Mouse (Mus musculus): Measurements from ENCODE around the gene Casq1.
A peak's percentile ranks its signal among the peaks of the same experiment; 100 is the strongest.

The Casq1 gene

GRCm38 (mm10) chr1:172206141-172206917 is 13.3 kb downstream of the Casq1 start, which contains the start of gene Pea15a:
Gene Pea15a, minus strand, starts transcription at chr1:172206804.
- peak; percentile 53 to 76 for DNase-seq (ENCODE audit: low spot score in 2 of 2)

GRCm38 (mm10) chr1:172205741-172206087 is 14.0 kb downstream of the Casq1 start:
- no peak for DNase-seq (ENCODE audit: low spot score in 2 of 2)

DNA sequence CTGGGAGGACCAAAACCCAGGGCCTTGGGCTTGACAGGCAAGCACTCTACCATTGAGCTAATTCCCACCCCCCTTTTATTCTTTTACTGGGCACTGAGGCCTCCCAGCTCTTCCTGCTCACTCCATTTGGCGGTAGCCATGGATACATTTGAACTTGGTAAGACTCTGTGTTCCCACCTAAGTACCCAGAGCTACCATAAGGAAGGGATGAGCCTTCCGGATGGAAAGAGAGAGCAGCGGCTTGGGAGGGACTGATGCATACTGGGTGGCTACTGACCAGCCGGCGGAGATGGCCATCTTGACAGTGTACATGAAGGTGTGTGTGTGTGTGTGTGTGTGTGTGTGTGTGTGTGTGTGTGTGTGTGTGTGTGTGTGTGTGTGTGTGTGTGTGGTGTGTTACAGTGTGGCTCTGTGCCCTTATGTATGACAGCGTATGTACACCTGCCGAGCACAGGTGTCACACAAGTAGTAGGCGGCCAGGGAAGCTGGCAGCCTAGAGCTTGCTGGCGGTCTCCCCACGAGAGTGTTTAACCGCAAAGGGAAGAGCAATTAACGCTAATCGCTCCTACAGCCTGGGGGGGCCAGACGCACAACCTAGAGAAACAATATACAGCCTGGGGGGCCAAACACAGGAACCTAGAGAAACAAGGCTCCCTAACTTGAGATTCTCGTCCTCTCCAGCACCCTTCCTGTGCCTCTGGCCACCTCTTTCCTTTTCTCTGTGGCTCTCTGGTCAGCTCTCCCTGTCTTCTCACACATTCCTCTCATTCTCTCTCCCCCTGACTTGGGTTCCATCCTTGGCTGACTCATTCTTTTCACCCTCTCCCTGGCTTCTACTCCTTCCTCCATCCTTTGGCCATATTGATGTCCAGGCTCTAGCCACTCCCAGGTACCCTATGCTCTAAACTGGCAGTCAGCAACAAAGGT is 14.6 kb downstream of the Casq1 start:
- DNase-seq (ENCODE audit: low spot score in 2 of 2): no peak

DNA sequence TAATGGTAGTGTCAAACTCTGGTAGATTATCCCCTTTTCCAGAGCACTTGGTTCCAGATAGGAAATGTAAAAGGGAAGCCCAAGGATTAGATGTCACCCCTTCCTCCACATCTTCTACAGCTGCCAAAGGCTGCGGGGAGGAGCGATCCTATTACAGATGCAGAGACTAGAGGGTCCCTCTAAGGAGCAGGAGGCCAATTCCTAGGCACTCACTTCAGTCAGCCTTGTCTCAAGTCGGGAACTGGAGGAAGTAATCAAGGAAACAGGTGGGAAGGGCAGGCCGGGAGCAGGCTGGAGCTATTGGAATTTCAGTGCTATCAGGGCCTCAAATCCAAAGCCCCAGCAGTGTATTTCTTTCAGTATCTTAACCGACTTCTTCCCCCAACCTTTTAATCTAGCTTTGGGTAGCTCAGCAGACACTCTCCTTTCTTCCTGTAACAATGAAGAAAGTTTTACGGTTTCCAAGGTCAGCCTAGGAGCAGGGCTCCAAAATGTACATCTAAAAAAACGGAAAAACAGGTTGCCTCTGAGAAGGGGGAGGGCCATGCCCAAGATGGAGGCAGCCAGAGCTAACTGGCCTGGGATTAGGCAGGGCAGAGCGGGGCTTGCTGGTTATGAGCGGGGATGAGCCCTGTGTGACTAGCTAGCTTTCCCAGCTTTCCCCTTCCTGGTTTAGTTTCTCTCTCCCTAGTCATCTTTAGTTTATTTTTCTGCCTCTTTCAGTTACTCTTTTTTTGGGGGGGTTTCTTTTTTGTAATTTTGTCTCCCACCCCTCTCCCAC is 15.4 kb downstream of the Casq1 start:
- no peak for DNase-seq (ENCODE audit: low spot score in 2 of 2)

DNA sequence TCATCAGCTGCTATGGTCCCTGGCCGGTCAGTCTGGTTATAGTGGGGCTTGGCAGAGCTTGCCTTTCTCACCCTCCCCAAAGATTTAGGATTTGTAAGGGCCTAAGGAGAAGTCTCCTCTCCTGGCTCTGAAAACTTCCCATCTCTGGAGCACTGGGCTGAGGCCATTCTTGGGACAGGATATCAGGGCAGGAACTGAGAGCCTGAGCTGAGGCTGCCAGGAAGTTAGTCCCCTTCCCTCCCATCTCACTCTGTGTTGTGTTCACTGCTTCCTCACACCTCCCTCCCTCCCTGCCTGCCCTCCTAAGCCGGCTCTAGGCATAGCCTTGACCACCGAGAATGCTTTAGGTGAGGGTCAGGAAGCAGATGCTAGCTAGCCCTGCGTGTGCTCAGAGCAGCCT is 16.1 kb downstream of the Casq1 start:
- no peak for DNase-seq (ENCODE audit: low spot score in 2 of 2)

DNA sequence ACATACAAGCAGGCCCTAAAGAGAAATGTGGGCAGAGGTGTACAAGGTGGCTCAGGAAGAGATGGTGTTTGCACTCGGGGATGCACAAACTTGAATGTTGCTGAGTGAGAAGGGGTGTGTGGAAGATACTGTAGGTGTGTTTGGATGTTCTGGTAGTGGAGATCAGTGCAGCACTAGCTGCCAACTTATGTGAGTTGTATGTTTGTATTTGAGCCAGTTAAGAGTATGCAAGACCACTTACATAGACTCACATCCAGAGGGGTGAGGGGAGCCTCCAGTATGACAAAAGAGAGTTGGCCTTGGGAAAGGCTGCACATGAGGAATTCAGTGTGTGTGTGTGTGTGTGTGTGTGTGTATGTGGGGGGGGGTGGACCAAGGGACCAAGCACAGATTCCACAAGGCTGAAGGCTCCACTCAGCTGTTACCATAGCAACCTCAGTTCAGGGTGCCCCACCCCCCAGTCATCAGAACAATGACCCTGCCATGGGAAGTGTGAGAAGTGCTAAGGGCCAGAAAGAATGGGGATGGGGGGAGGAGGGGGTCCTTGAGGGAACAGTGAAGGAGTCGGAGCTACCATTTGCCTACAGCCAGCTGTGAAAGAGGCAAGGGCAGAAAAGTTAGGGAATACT is 16.7 kb downstream of the Casq1 start:
- DNase-seq (ENCODE audit: low spot score in 2 of 2): no peak

DNA sequence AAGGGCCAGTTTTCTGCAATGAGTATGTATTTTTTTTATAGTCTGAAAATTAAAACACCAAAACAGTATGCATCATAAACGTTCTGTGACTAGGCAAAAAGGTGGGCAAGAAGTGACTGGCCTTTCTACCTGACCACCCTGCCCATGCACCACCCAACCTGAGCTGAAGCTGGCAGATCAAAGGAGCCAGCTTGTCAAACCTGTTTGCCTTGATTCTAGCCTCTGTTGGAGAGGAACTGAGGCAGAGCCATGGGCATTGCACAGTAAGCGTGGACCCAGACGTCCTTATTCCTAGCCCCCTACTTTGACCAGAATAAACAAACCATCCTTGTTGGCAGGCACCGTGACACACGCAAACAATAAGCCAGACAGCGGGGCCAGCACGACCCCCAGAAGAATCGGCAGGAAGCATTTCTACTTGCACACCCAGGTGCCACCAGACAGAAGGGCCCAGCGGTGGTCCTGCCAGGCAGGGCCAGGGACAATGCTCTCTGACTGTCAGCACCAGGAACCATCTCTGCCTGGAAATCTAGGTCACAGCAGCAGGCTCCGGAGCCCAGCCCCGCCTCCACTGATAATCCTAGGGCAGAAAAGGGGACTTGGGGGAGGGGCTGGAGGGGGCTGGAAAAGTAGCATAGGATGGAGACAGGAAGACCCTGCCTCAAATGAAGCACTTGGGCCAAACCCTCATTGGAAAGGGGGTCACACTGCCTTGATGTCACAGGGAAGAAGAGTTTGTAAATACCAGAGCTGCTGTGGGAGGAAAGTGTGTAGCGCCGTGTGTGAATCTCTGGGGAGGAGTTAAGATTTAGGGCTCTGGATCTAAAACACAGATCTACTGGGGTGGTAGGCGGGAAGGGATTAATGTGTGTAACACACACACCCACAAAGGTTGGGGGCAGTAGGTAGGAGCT is 17.4 kb downstream of the Casq1 start:
- no peak for DNase-seq (ENCODE audit: low spot score in 2 of 2)

DNA sequence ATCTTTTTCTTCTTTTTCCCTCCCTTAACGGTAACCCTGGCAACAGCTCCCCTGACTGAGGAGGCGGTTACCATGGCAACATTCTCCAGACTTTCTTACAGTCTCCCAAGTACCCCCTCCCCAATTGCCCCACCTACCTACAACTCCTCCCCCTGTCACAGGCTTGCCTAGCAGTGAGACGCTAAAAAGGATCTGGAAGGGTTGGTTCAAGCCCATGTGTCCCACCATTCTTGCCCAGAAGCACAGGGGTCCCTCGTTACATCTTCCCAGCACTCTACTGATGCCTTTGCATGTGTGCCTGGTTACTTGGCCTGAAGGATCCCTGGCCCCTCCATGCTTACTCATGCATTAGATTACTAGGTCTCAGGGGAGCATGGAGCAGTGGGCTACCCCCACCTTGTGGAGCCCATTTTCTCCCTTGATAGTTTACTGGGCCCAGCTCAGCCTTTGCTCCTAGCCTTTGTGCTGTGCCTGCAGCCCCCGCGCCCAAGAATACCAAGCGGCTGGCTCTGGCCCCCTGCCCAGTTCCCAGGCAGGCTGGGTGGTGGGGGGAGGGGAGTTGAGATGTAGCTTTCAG is 18.7 kb downstream of the Casq1 start:
- no peak for DNase-seq (ENCODE audit: low spot score in 2 of 2)

- DNase-seq (ENCODE audit: low spot score in 2 of 2): no peak
These were observed 19.5 kb downstream of the Casq1 start for GRCm38 (mm10) chr1:172200161-172200560.

DNA sequence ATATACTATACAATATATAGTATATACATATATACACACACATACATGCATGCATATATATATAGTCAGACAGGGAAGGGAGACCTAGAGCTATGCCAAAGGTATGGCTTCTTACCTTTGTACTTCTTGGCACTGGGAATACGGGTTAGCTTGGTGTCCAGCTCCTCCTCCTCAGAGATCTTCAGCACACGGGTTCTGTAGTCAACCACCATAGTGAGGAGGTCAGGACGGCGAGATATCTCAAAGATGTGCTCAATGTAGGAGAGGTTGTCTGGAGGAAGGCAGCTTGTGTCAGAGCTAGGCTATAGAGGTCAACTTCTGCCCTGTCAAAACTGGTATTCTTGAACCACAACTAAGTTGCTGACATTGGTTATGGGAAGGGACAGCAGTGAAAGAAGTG is 20.7 kb downstream of the Casq1 start:
- DNase-seq (ENCODE audit: low spot score in 2 of 2): no peak

GRCm38 (mm10) chr1:172198316-172198715 is 21.4 kb downstream of the Casq1 start:
- no peak for DNase-seq (ENCODE audit: low spot score in 2 of 2)

DNA sequence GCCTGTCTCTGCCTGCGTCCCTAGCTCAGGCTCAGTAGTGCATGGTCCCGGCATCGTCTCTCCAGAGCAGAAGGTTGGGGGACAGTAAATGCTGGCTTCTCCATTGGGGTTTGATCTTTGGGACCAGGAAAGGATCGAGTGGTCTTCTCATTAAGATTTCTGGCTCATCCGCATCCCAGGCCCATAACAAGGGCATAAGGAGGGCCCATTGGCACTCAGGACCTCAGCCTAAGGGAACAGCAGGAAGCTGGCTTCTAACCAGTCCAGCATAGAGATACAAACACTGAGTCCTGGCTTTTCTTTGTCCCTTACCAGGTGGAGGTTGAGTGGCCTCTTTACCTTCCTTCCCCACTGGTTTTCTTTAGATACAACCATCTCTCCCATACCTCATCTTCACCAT is 21.8 kb downstream of the Casq1 start:
- no peak for DNase-seq (ENCODE audit: low spot score in 2 of 2)

DNA sequence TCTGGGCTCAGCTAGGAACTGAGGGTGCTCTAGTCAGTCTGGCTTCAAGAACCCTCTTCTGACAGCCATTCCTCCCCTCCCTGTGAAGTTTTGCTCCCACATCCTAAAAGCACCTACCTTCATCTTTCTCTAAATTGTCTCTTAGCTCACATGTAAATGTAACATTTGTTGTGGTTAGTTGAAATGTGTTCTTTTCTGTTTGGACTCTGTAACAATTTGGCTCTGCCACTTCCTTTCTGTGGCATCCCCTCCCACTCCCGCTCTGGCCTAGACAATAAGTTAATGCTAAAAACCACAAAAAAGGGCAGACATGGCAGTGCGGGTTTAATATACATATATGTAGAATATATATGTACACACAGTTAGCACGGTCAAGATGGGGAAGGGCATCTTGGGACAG is 22.5 kb downstream of the Casq1 start:
- DNase-seq (ENCODE audit: low spot score in 2 of 2): no peak

- no peak for DNase-seq (ENCODE audit: low spot score in 2 of 2)
These were observed 25.2 kb downstream of the Casq1 start for GRCm38 (mm10) chr1:172194435-172194834.

GRCm38 (mm10) chr1:172192217-172192616 is 27.5 kb downstream of the Casq1 start:
- DNase-seq (ENCODE audit: low spot score in 2 of 2): no peak

DNA sequence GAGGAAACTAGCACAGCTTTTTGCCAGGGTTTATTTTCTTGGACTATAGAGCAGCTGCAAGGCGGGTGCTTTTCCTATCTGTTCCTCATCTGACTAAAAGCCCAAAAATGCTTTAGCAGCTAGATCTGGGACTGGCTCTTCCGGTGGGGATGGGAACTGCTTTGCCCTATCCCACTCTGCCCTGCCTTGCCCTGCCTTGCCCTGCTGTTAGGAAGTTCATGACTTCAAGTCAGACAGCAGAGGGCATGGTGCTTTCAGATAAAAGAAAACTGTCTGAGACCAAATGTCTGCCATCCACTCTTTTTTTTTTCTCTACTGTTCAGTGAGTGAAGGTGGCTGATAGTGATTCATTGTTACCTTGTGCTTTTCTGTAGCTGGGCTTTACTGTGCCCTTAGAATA is 28.1 kb downstream of the Casq1 start:
- DNase-seq (ENCODE audit: low spot score in 2 of 2): no peak

- no peak for DNase-seq (ENCODE audit: low spot score in 2 of 2)
These were observed 30.8 kb downstream of the Casq1 start for GRCm38 (mm10) chr1:172188891-172189290.

DNA sequence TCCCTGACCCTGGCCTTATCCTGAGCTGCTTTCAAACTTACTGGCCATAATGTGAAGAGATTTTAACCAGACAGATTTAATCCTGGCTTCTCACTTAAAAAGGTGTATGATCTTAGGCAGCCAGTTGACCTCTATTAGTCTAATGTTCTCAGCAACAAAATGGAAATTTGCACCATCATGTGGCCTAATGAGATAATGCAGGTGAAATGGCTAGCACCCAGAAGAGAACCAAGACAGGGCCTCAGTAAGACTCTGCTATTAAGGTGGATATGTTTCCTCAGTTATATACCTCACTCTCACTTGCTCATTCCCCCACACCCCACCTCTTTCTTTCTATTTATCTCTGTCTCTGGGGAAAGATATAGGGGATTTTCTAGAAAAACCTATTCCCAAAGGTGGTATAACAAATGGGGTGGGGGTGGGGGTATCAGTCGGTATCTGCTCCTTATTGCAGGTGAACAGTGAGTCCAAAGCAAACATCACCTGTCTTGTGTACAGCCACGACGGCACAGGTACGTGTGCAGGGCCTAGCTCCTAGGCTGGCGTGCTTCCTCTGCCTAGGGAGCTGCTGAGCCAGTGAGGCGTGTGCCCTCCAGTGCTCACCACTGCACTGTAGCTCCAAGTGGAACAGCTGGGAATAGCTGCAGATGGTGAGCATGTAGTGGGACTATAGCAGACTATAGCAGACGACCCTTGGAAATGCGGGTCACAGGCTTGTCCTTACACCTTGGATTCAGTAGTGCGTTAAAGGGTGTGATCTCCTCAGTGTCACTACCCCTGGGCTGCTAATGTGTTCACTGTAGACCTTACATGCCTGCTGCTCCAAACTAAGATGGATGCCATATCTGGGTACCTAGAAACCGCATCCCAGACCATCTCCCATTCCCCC is 33.0 kb downstream of the Casq1 start:
- no peak for DNase-seq (ENCODE audit: low spot score in 2 of 2)

- DNase-seq (ENCODE audit: low spot score in 2 of 2): no peak
These were observed 35.8 kb downstream of the Casq1 start for GRCm38 (mm10) chr1:172183915-172184314.
